Mouse (Mus musculus) limb, embryonic 12.5 days (tissue): ENCODE measurements around the gene Cd101. TPM values are rescaled to one million over a fixed set of nuclear protein-coding genes. Genes with fewer than 3 reads are reported as not detected.

Experiments
- ATAC-seq: fragments of 200-750 bp; cut with Nextera tagmentation; 2 replicates; pipeline ENCODE4 v1.8.0; 2017; ENCODE audit warnings: low read depth, moderate TSS enrichment; ENCODE audit not compliant: insufficient number of reproducible peaks, insufficient read depth, low FRiP score, low TSS enrichment
- H3K27ac ChIP-seq: fragments of 300-500 bp; sonication (generic); 2 replicates; pipeline ENCODE4 v1.5.1; 2016; ENCODE audit warnings: mild to moderate bottlenecking, moderate library complexity
- H3K27me3 ChIP-seq: fragments of 300-500 bp; sonication (generic); 2 replicates; pipeline ENCODE4 v1.6.1; 2016; ENCODE audit warnings: mild to moderate bottlenecking, moderate library complexity
- H3K36me3 ChIP-seq: fragments of 300-500 bp; sonication (generic); 2 replicates; pipeline ENCODE4 v1.6.1; 2016; ENCODE audit warnings: mild to moderate bottlenecking, moderate library complexity
- H3K4me1 ChIP-seq: fragments of 300-500 bp; sonication (generic); replicated peaks from 2 replicates; pipeline ENCODE4 v1.6.1; 2016
- H3K4me2 ChIP-seq: fragments of 300-500 bp; sonication (generic); 2 replicates; pipeline ENCODE4 v1.6.1; 2016; ENCODE audit warnings: mild to moderate bottlenecking, moderate library complexity
- H3K4me3 ChIP-seq: fragments of 300-500 bp; sonication (generic); replicated peaks from 2 replicates; pipeline ENCODE4 v1.5.1; 2016; ENCODE audit warnings: mild to moderate bottlenecking
- H3K9ac ChIP-seq: fragments of 300-500 bp; sonication (generic); replicated peaks from 2 replicates; pipeline ENCODE4 v1.6.1; 2016; ENCODE audit warnings: mild to moderate bottlenecking, moderate library complexity
- H3K9me3 ChIP-seq: fragments of 300-500 bp; sonication (generic); 2 replicates; pipeline ENCODE4 v1.6.1; 2016; ENCODE audit warnings: mild to moderate bottlenecking, moderate library complexity
- WGBS: fragments of 180-500 bp; shearing (Covaris S2); methylation state at CpG from one replicate; pipeline ENCODE4 v1.1.7; 2016; 5-methylcytosine and 5-hydroxymethylcytosine counted together
- polyA plus RNA-seq: library from polyadenylated mRNA; unstranded; fragments of >200 nt; fragmentation: Nextera tagmentation; extraction: Ambion mirVana; gene quantifications from 2 replicates; pipeline ENCODE4 v1.2.1, GENCODE M21; 2016

Cd101 gene
- polyA plus RNA-seq, 1 experiment from 2014 or later, result 0.08 TPM

- peaks cover 12% of the 10 kb centered on the region; the same call in 1 of the 2 replicates for H3K4me1 ChIP-seq
- H3K36me3 ChIP-seq, result peaks cover 65% of the 10 kb centered on the region
- H3K9me3 ChIP-seq, result no peaks in the 10 kb centered on the region
- no peak for ATAC-seq
- WGBS, result 71% methylated on average over 7 of the region's 7 CpGs
- H3K9ac ChIP-seq, result no peak overlapping the region
- H3K27me3 ChIP-seq, result no peaks in the 10 kb centered on the region
- no peak overlapping the region for H3K27ac ChIP-seq
- H3K4me3 ChIP-seq, result no peak overlapping the region
- no peak overlapping the region for H3K4me2 ChIP-seq
Measured at GRCm38 (mm10) chr3:101041997-101042396, 12.6 kb upstream of the Cd101 start.

GRCm38 (mm10) chr3:101037984-101038545 lies 8.7 kb upstream of the Cd101 start:
- peaks cover 33% of the 10 kb centered on the region for H3K36me3 ChIP-seq
- H3K9ac ChIP-seq, result no peak overlapping the region
- no peak overlapping the region for H3K27ac ChIP-seq
- H3K4me3 ChIP-seq, result no peak overlapping the region
- peaks cover 5% of the 10 kb centered on the region; the same call in 1 of the 2 replicates for H3K4me1 ChIP-seq
- no peak for ATAC-seq
- H3K9me3 ChIP-seq, result no peaks in the 10 kb centered on the region
- 78% methylated on average over 5 of the region's 5 CpGs for WGBS
- H3K27me3 ChIP-seq, result no peaks in the 10 kb centered on the region
- no peak overlapping the region for H3K4me2 ChIP-seq

GRCm38 (mm10) chr3:101036001-101036400 lies 6.6 kb upstream of the Cd101 start:
- H3K27me3 ChIP-seq, result no peaks in the 10 kb centered on the region
- ATAC-seq, result no peak
- H3K27ac ChIP-seq, result no peak overlapping the region
- H3K9me3 ChIP-seq, result no peaks in the 10 kb centered on the region
- H3K4me3 ChIP-seq, result no peak overlapping the region
- 93% methylated on average over 2 of the region's 2 CpGs for WGBS
- H3K4me1 ChIP-seq, result peaks cover 5% of the 10 kb centered on the region; the same call in 1 of the 2 replicates
- H3K9ac ChIP-seq, result no peak overlapping the region
- peaks cover 14% of the 10 kb centered on the region; the same call in 1 of the 2 replicates for H3K36me3 ChIP-seq
- H3K4me2 ChIP-seq, result no peak overlapping the region

GRCm38 (mm10) chr3:101034509-101034908 lies 5.2 kb upstream of the Cd101 start:
- H3K4me2 ChIP-seq, result no peak overlapping the region
- no peaks in the 10 kb centered on the region for H3K27me3 ChIP-seq
- H3K27ac ChIP-seq, result no peak overlapping the region
- H3K36me3 ChIP-seq, result peaks cover 6% of the 10 kb centered on the region; the same call in 1 of the 2 replicates
- H3K4me3 ChIP-seq, result no peak overlapping the region
- peaks cover 5% of the 10 kb centered on the region; the same call in 1 of the 2 replicates for H3K4me1 ChIP-seq
- ATAC-seq, result no peak
- no peak overlapping the region for H3K9ac ChIP-seq
- no peaks in the 10 kb centered on the region for H3K9me3 ChIP-seq
- WGBS, result 87% methylated on average over 9 of the region's 9 CpGs

GRCm38 (mm10) chr3:101033644-101034043 lies 4.3 kb upstream of the Cd101 start:
- H3K4me3 ChIP-seq, result no peak overlapping the region
- no peak overlapping the region for H3K27ac ChIP-seq
- no peaks in the 10 kb centered on the region for H3K27me3 ChIP-seq
- no peak overlapping the region for H3K9ac ChIP-seq
- no peak for ATAC-seq
- 62% methylated on average over 4 of the region's 4 CpGs for WGBS
- H3K36me3 ChIP-seq, result peaks cover 6% of the 10 kb centered on the region; the same call in 1 of the 2 replicates
- no peaks in the 10 kb centered on the region for H3K9me3 ChIP-seq
- no peak overlapping the region for H3K4me2 ChIP-seq
- peaks cover 5% of the 10 kb centered on the region; the same call in 1 of the 2 replicates for H3K4me1 ChIP-seq

GRCm38 (mm10) chr3:101031456-101032142 lies 2.2 kb upstream of the Cd101 start:
- no peaks in the 10 kb centered on the region for H3K27me3 ChIP-seq
- no peak overlapping the region for H3K4me3 ChIP-seq
- no peak overlapping the region for H3K9ac ChIP-seq
- no peak for ATAC-seq
- no peaks in the 10 kb centered on the region for H3K9me3 ChIP-seq
- H3K4me1 ChIP-seq, result 0 out of 2 replicates have a peak, but pooled peaks cover 5% of the 10 kb centered on the region
- H3K4me2 ChIP-seq, result no peak overlapping the region
- no peak overlapping the region for H3K27ac ChIP-seq
- 52% methylated on average over 7 of the region's 7 CpGs for WGBS
- no peaks in the 10 kb centered on the region for H3K36me3 ChIP-seq

GRCm38 (mm10) chr3:101030630-101031029 lies 1.3 kb upstream of the Cd101 start:
- Histone ChIP-seq H3K4me3 (no peak overlapping the region), H3K9me3 (no peaks in the 10 kb centered on the region), H3K36me3 (no peaks in the 10 kb centered on the region), H3K9ac (no peak overlapping the region), H3K4me1 (0 out of 2 replicates have a peak, but pooled peaks cover 5% of the 10 kb centered on the region), H3K27ac (no peak overlapping the region), H3K27me3 (no peaks in the 10 kb centered on the region), H3K4me2 (no peak overlapping the region)
- no peak for ATAC-seq
- 91% methylated on average over 1 of the region's 1 CpGs for WGBS

GRCm38 (mm10) chr3:101026741-101027140 lies 2.6 kb downstream of the Cd101 start:
- Histone ChIP-seq H3K4me2 (no peak overlapping the region), H3K27me3 (no peaks in the 10 kb centered on the region), H3K4me3 (no peak overlapping the region), H3K36me3 (no peaks in the 10 kb centered on the region), H3K9ac (no peak overlapping the region), H3K4me1 (0 out of 2 replicates have a peak, but pooled peaks cover 5% of the 10 kb centered on the region), H3K9me3 (no peaks in the 10 kb centered on the region), H3K27ac (no peak overlapping the region)
- WGBS, result 79% methylated on average over 1 of the region's 1 CpGs
- no peak for ATAC-seq

- Histone ChIP-seq H3K9me3 (no peaks in the 10 kb centered on the region), H3K36me3 (no peaks in the 10 kb centered on the region), H3K4me1 (no peaks in the 10 kb centered on the region), H3K9ac (no peak overlapping the region), H3K4me2 (no peak overlapping the region), H3K27ac (no peak overlapping the region), H3K4me3 (no peak overlapping the region), H3K27me3 (no peaks in the 10 kb centered on the region)
- 87% methylated on average over 6 of the region's 6 CpGs for WGBS
- no peak for ATAC-seq
Measured at GRCm38 (mm10) chr3:101022967-101023366, 6.4 kb downstream of the Cd101 start.

GRCm38 (mm10) chr3:101021481-101022051 lies 7.8 kb downstream of the Cd101 start:
- no peak overlapping the region for H3K27ac ChIP-seq
- no peak for ATAC-seq
- 80% methylated on average over 8 of the region's 8 CpGs for WGBS

GRCm38 (mm10) chr3:101021073-101021472 lies 8.3 kb downstream of the Cd101 start:
- H3K27ac ChIP-seq, result no peak overlapping the region
- no peaks in the 10 kb centered on the region for H3K27me3 ChIP-seq
- no peaks in the 10 kb centered on the region for H3K9me3 ChIP-seq
- no peak overlapping the region for H3K4me2 ChIP-seq
- no peak overlapping the region for H3K4me3 ChIP-seq
- H3K9ac ChIP-seq, result no peak overlapping the region
- WGBS, result 86% methylated on average over 5 of the region's 5 CpGs
- no peak for ATAC-seq
- H3K4me1 ChIP-seq, result no peaks in the 10 kb centered on the region
- no peaks in the 10 kb centered on the region for H3K36me3 ChIP-seq

More at GRCm38 (mm10) chr3:101021481-101022051, 7.8 kb downstream of the Cd101 start:
- Histone ChIP-seq H3K27me3 (no peaks in the 10 kb centered on the region), H3K4me2 (no peak overlapping the region), H3K4me1 (no peaks in the 10 kb centered on the region), H3K4me3 (no peak overlapping the region), H3K36me3 (no peaks in the 10 kb centered on the region), H3K9ac (no peak overlapping the region), H3K9me3 (no peaks in the 10 kb centered on the region)
